Comparison of ENCODE assay signal across 21 mouse cellular contexts in genomic region chr13:84749214-84749613, GRCm38 (mm10).
DNase-seq lines count a peak whose midpoint lies in the region; ATAC-seq and TF ChIP-seq lines count a peak whose summit lies in the region.
"Had no signal": no experiment of that assay in that cellular context is flagged by ENCODE, and none has a peak within 500 bp of the region (broad histone marks: within the 10 kb centered on the region; RNA-seq: fewer than 3 reads in every experiment).

No protein-coding gene starts in this region.

- H3K27ac ChIP-seq in layer of hippocampus, adult 2 months: peak overlapping the region; percentile 98
- H3K27ac ChIP-seq in hindbrain, embryonic 10.5 days: no peak overlapping the region
- H3K27ac ChIP-seq: embryonic facial prominence, embryonic 13.5 days; heart, adult 2 months; heart, embryonic 15.5 days; hindbrain, embryonic 14.5 days had no signal

- TF ChIP-seq CTCF in layer of hippocampus, adult 2 months (conservative IDR thresholded peaks at IDR 0.05): no peak

- no peaks in the 10 kb centered on the region for H3K9me3 ChIP-seq in hindbrain, embryonic 10.5 days
- H3K9me3 ChIP-seq: embryonic facial prominence, embryonic 13.5 days; G1E; heart, embryonic 15.5 days had no signal

- peak; percentile 16 for DNase-seq in cerebellum, adult 9-10 months
- no peak for DNase-seq in cerebellum, postnatal 4 days (ENCODE audit: low spot score in 2 of 2)
- DNase-seq in layer of hippocampus, adult 2 months (ENCODE audit: low spot score in 2 of 2): no peak
- DNase-seq in layer of hippocampus, postnatal 10 days (ENCODE audit: low spot score in 2 of 2): no peak
- DNase-seq in brain, adult 2 months (ENCODE audit: low read depth, low spot score): peak; percentile 13
- no peak for DNase-seq in hindbrain, embryonic 10.5 days (ENCODE audit: low spot score)
- DNase-seq: adrenal gland, adult 8-10 months; adrenal gland, postnatal 36 days; cerebellum, adult 11 months; cerebellum, adult 8-10 months; cerebellum, postnatal 25 days; gastrocnemius, postnatal 14 days; heart, adult 2 months; heart, postnatal 14 days had no signal

- H3K27me3 ChIP-seq in hindbrain, embryonic 10.5 days (ENCODE audit: insufficient read depth, poor library complexity, severe bottlenecking): no peaks in the 10 kb centered on the region
- H3K27me3 ChIP-seq: embryonic facial prominence, embryonic 13.5 days; heart, embryonic 15.5 days had no signal

- peak; percentile 60 for ATAC-seq in inflammation-experienced regulatory T-cells, adult 6 months
- no peak for ATAC-seq in megakaryocyte progenitor cell, adult 5-6 weeks (replicated peaks; ENCODE audit: poor library complexity)
- ATAC-seq: intestine, postnatal 0 days had no signal

- no peaks in the 10 kb centered on the region for H3K36me3 ChIP-seq in hindbrain, embryonic 10.5 days
- H3K36me3 ChIP-seq: embryonic facial prominence, embryonic 13.5 days; G1E; heart, embryonic 15.5 days had no signal

- WGBS in hindbrain, embryonic 10.5 days: 91% methylated on average over 1 of the region's 1 CpGs

- peak overlapping the region; percentile 27; the same call in 1 of the 2 replicates for H3K4me3 ChIP-seq in layer of hippocampus, adult 2 months
- no peak overlapping the region for H3K4me3 ChIP-seq in hindbrain, embryonic 10.5 days
- H3K4me3 ChIP-seq: embryonic facial prominence, embryonic 13.5 days; heart, adult 2 months; heart, embryonic 15.5 days had no signal

- H3K4me1 ChIP-seq in hindbrain, embryonic 10.5 days (replicated peaks): no peaks in the 10 kb centered on the region
- H3K4me1 ChIP-seq: embryonic facial prominence, embryonic 13.5 days; heart, embryonic 15.5 days had no signal

Comparison
In these comparisons a context has a peak if more than half of its experiments do, and no peak if none do; other contexts are left out.
1. DNase-seq: peak in cerebellum, adult 9-10 months (single experiment) and brain, adult 2 months (single experiment); none in cerebellum, postnatal 4 days (0 of 2), layer of hippocampus, adult 2 months (0 of 2), layer of hippocampus, postnatal 10 days (0 of 2) and hindbrain, embryonic 10.5 days (single experiment).